Mouse (Mus musculus) erythroid progenitor cell, adult 5-6 weeks (primary cell): ENCODE results near the gene Alkbh3. TPM values are rescaled to one million over a fixed set of nuclear protein-coding genes. Genes with fewer than 3 reads are reported as not detected.

ENCODE experiments used
- ATAC-seq: replicated peaks from 2 replicates; pipeline ENCODE4 v1.8.0; 2016; ENCODE audit warnings: moderate number of reproducible peaks, mild to moderate bottlenecking, moderate TSS enrichment, inconsistent platforms; ENCODE audit not compliant: poor library complexity, low FRiP score, severe bottlenecking
- total RNA-seq, 2 experiments: library from RNA; stranded (forward) in 1 of 2; stranded (reverse) in 1 of 2; fragments of 150-400 nt in 1 of 2; fragments of 186-747, 209-891 nt in 1 of 2; gene quantifications; 2 replicates each; pipeline versions ENCODE4 v1.2.3 to v1.2.4; 2015 to 2017; ENCODE audit warnings: low replicate concordance in 2 of 2

Alkbh3 gene
- total RNA-seq, 2 experiments from 2014 or later, result 7.8 to 31.4 TPM

GRCm38 (mm10) chr2:94001411-94001810 lies 9.2 kb downstream of the Alkbh3 start:
- ATAC-seq, result no peak

GRCm38 (mm10) chr2:93996254-93996653 lies 14.4 kb downstream of the Alkbh3 start, which contains the start of gene Gm27027:
Gm27027 (minus strand) TSS chr2:93996354.
- ATAC-seq, result no peak

- no peak for ATAC-seq
Observed at GRCm38 (mm10) chr2:93992810-93993209, 17.8 kb downstream of the Alkbh3 start.

- ATAC-seq, result no peak
Observed at GRCm38 (mm10) chr2:93992259-93992658, 18.3 kb downstream of the Alkbh3 start.

GRCm38 (mm10) chr2:93991336-93991735 lies 19.3 kb downstream of the Alkbh3 start:
- no peak for ATAC-seq

- no peak for ATAC-seq
Observed at GRCm38 (mm10) chr2:93988440-93988839, 22.2 kb downstream of the Alkbh3 start.

GRCm38 (mm10) chr2:93982457-93983235 lies 28.0 kb downstream of the Alkbh3 start:
- no peak for ATAC-seq

GRCm38 (mm10) chr2:93979249-93980120 lies 31.1 kb downstream of the Alkbh3 start:
- no peak for ATAC-seq

- ATAC-seq, result no peak
Observed at GRCm38 (mm10) chr2:93976436-93977252, 34.0 kb downstream of the Alkbh3 start.

GRCm38 (mm10) chr2:93975526-93976435 lies 34.8 kb downstream of the Alkbh3 start:
- ATAC-seq, result no peak

GRCm38 (mm10) chr2:93975041-93975440 lies 35.6 kb downstream of the Alkbh3 start:
- no peak for ATAC-seq

- ATAC-seq, result no peak
Observed at GRCm38 (mm10) chr2:93971647-93972046, 39.0 kb downstream of the Alkbh3 start.

- peak; percentile 34; the same call in 1 of the 2 replicates for ATAC-seq
Observed at GRCm38 (mm10) chr2:93964494-93965160, 46.0 kb downstream of the Alkbh3 start.

GRCm38 (mm10) chr2:93963802-93964201 lies 46.8 kb downstream of the Alkbh3 start:
- ATAC-seq, result no peak

- no peak for ATAC-seq
Observed at GRCm38 (mm10) chr2:93961716-93962115, 48.9 kb downstream of the Alkbh3 start.

- no peak for ATAC-seq
Observed at GRCm38 (mm10) chr2:93959346-93959745, 51.3 kb downstream of the Alkbh3 start.

- no peak for ATAC-seq
Observed at GRCm38 (mm10) chr2:93958216-93958615, 52.4 kb downstream of the Alkbh3 start.

- no peak for ATAC-seq
Observed at GRCm38 (mm10) chr2:93957785-93958175, 52.8 kb downstream of the Alkbh3 start.
